Mouse (Mus musculus) embryonic facial prominence, embryonic 10.5 days (tissue): Measurements from ENCODE around the gene Rrbp1. TPM values are rescaled to one million over a fixed set of nuclear protein-coding genes. Genes with fewer than 3 reads are reported as not detected.

Experiments used
- DNase-seq: peaks from one replicate; pipeline ENCODE4 v3.0.0-alpha.2; 2017; ENCODE audit warnings: low spot score
- H3K27ac ChIP-seq: fragments of 300-500 bp; sonication (generic); replicated peaks from 2 replicates; pipeline ENCODE4 v1.5.1; 2016; ENCODE audit warnings: mild to moderate bottlenecking
- H3K27me3 ChIP-seq: fragments of 300-500 bp; sonication (generic); replicated peaks from 2 replicates; pipeline ENCODE4 v1.6.1; 2016; ENCODE audit warnings: low read depth, mild to moderate bottlenecking; ENCODE audit not compliant: poor library complexity, severe bottlenecking
- H3K36me3 ChIP-seq: fragments of 300-500 bp; sonication (generic); replicated peaks from 2 replicates; pipeline ENCODE4 v1.6.1; 2016; ENCODE audit warnings: mild to moderate bottlenecking, moderate library complexity
- H3K4me1 ChIP-seq: fragments of 300-500 bp; sonication (generic); 2 replicates; pipeline ENCODE4 v1.6.1; 2016
- H3K4me3 ChIP-seq: fragments of 300-500 bp; sonication (generic); 2 replicates; pipeline ENCODE4 v1.5.1; 2016; ENCODE audit warnings: mild to moderate bottlenecking, moderate library complexity
- H3K9me3 ChIP-seq: fragments of 300-500 bp; sonication (generic); 2 replicates; pipeline ENCODE4 v1.6.1; 2016; ENCODE audit warnings: mild to moderate bottlenecking
- WGBS: fragments of 180-500 bp; shearing (Covaris S2); methylation state at CpG from one replicate; pipeline ENCODE4 v1.1.7; 2016; 5-methylcytosine and 5-hydroxymethylcytosine counted together
- polyA plus RNA-seq: library from polyadenylated mRNA; unstranded; fragments of >200 nt; fragmentation: Nextera tagmentation; extraction: Ambion mirVana; gene quantifications from 2 replicates; pipeline ENCODE4 v1.2.1, GENCODE M21; 2016

The Rrbp1 gene
- polyA plus RNA-seq, 1 experiment from 2014 or later, result 57.8 TPM

DNA sequence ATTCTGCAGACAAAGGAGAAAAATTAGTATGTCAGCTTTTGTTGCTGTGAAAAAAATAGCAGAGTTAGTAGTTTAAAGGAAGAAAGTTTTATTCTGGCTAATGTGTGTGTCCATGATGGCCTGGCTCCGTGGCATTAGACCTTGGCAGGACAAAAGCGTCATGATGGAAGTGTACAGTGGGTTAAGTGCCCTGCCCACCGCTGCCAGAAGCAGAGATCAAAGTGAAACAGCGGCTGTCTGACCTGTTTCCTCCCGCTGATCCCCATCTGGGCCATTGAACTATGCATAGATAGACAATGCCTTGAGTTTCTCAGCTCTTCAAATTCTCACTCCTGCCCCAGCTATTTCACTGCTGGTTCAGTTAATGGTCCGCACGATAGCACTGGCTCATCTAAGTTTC is 87.0 kb downstream of the Rrbp1 start:
- 83% methylated on average over 7 of the region's 7 CpGs for WGBS
- Histone ChIP-seq H3K4me1 (peaks cover 11% of the 10 kb centered on the region; the same call in 1 of the 2 replicates), H3K9me3 (no peaks in the 10 kb centered on the region), H3K36me3 (no peaks in the 10 kb centered on the region), H3K4me3 (no peak overlapping the region), H3K27ac (no peak overlapping the region), H3K27me3 (no peaks in the 10 kb centered on the region)
- no peak for DNase-seq

DNA sequence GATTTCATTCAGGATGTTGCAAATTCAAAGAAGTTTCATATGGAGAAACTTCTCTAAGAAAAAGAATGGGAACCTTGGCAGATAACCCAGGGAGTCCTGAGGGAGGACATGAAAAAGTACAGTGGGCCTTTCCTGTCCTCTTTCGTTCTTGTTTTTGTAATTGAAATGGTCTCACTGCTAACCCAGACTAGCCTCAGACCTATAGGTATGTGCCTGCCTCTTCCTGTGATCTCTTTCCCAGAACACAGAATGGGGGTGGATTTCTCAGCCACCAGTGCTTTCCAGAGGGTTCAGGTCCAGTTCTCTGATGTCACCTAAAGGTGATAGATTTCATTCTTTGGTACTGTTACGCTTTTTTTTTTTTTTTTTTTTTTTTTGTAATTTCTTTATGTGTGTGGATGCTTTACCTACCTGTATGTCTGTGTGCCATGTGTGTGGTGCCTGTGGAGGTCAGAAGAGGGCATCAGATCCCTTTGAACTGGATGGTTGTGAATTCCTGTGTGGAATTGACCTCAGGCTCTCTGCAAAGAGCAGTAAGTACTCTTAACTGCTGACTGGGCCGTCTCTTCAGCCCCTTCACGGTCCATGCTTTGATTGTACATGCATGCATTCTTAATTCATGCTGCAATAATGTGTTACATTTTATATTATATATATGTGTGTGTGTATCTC is 92.1 kb downstream of the Rrbp1 start:
- Histone ChIP-seq H3K4me1 (peaks cover 36% of the 10 kb centered on the region), H3K27me3 (no peaks in the 10 kb centered on the region), H3K9me3 (no peaks in the 10 kb centered on the region), H3K4me3 (no peak overlapping the region), H3K27ac (no peak overlapping the region), H3K36me3 (no peaks in the 10 kb centered on the region)
- WGBS, result 51% methylated on average over 4 of the region's 4 CpGs
- DNase-seq, result no peak

GRCm38 (mm10) chr2:143917622-143918021 is 93.4 kb downstream of the Rrbp1 start:
- 79% methylated on average over 5 of the region's 5 CpGs for WGBS
- H3K36me3 ChIP-seq, result no peaks in the 10 kb centered on the region
- no peak overlapping the region for H3K27ac ChIP-seq
- no peaks in the 10 kb centered on the region for H3K27me3 ChIP-seq
- no peak overlapping the region for H3K4me3 ChIP-seq
- no peak for DNase-seq
- H3K4me1 ChIP-seq, result peaks cover 35% of the 10 kb centered on the region
- no peaks in the 10 kb centered on the region for H3K9me3 ChIP-seq

GRCm38 (mm10) chr2:143916229-143916628 is 94.8 kb downstream of the Rrbp1 start:
- WGBS, result 16% methylated on average over 5 of the region's 5 CpGs

GRCm38 (mm10) chr2:143915600-143916135 is 95.4 kb downstream of the Rrbp1 start:
- H3K27ac ChIP-seq, result peak overlapping the region; percentile 94
- no peaks in the 10 kb centered on the region for H3K9me3 ChIP-seq
- H3K4me1 ChIP-seq, result peaks cover 35% of the 10 kb centered on the region
- no peaks in the 10 kb centered on the region for H3K36me3 ChIP-seq
- under 1% methylated on average over 32 of the region's 32 CpGs for WGBS
- DNase-seq, result no peak
- H3K4me3 ChIP-seq, result peak overlapping the region; percentile 73
- no peaks in the 10 kb centered on the region for H3K27me3 ChIP-seq

More at GRCm38 (mm10) chr2:143916229-143916628, 94.8 kb downstream of the Rrbp1 start:
- H3K9me3 ChIP-seq, result no peaks in the 10 kb centered on the region
- peak overlapping the region; percentile 73 for H3K4me3 ChIP-seq
- peak overlapping the region; percentile 94 for H3K27ac ChIP-seq
- no peak for DNase-seq
- H3K4me1 ChIP-seq, result peaks cover 35% of the 10 kb centered on the region
- no peaks in the 10 kb centered on the region for H3K27me3 ChIP-seq
- H3K36me3 ChIP-seq, result no peaks in the 10 kb centered on the region

GRCm38 (mm10) chr2:143914760-143915599 is 96.1 kb downstream of the Rrbp1 start, which contains the start of gene Dstn:
TSS of gene Dstn (plus strand) at chr2:143915320.
- H3K4me1 ChIP-seq, result peaks cover 35% of the 10 kb centered on the region
- peak within 1 kb of the TSS; percentile 73 for H3K4me3 ChIP-seq
- no peaks in the 10 kb centered on the region for H3K36me3 ChIP-seq
- under 1% methylated on average over 71 of the region's 71 CpGs for WGBS
- H3K27ac ChIP-seq, result peak within 1 kb of the TSS; percentile 94
- H3K9me3 ChIP-seq, result no peaks in the 10 kb centered on the region
- DNase-seq, result peak; percentile 98
- no peaks in the 10 kb centered on the region for H3K27me3 ChIP-seq

DNA sequence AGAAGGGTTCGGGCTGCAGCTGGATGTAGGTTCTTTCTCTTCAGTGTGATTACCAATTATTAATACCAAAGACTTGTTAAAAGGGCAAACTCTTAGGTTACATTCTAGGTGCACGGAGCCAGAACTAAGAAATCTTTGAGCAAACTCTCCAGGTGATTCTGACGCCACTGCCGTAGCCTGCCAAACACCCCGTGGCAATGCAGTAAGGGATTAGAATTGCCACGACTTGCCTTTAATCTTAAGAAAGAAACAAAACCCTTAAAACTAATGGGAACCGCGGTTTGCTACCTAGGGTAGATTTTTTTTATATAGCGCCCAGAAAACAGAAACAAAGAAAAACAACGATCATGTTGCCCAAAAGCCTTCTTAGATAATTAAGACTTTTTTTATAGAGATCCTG is 96.8 kb downstream of the Rrbp1 start:
- DNase-seq, result no peak

DNA sequence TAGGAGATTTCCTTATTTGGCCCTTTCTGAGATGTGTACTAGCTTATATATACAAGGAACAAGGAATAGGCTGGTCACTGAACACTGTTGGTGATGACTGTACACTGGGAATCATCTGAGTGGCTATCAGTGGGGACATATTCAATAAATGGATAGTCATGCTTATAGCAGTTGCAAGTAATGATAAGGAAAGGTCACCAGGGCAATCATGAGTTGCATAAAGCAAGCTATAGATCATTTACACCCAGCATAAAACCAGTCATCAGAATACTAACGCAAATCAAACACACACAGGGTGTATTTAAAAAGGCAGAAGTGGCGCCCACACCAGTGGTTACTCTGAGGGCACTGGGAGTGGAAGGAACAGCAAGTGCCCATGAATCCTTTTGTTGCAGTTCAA is 98.9 kb downstream of the Rrbp1 start:
- no peaks in the 10 kb centered on the region for H3K27me3 ChIP-seq
- peaks cover 11% of the 10 kb centered on the region for H3K4me1 ChIP-seq
- 94% methylated on average over 2 of the region's 2 CpGs for WGBS
- H3K27ac ChIP-seq, result no peak overlapping the region
- H3K9me3 ChIP-seq, result no peaks in the 10 kb centered on the region
- H3K36me3 ChIP-seq, result no peaks in the 10 kb centered on the region
- DNase-seq, result no peak
- no peak overlapping the region for H3K4me3 ChIP-seq

More for the DNA sequence above, 96.8 kb downstream of the Rrbp1 start:
- WGBS, result 7% methylated on average over 10 of the region's 10 CpGs
- H3K9me3 ChIP-seq, result no peaks in the 10 kb centered on the region
- H3K36me3 ChIP-seq, result no peaks in the 10 kb centered on the region
- H3K4me3 ChIP-seq, result peak overlapping the region; percentile 73
- peak overlapping the region; percentile 94 for H3K27ac ChIP-seq
- peaks cover 30% of the 10 kb centered on the region for H3K4me1 ChIP-seq
- H3K27me3 ChIP-seq, result no peaks in the 10 kb centered on the region

DNA sequence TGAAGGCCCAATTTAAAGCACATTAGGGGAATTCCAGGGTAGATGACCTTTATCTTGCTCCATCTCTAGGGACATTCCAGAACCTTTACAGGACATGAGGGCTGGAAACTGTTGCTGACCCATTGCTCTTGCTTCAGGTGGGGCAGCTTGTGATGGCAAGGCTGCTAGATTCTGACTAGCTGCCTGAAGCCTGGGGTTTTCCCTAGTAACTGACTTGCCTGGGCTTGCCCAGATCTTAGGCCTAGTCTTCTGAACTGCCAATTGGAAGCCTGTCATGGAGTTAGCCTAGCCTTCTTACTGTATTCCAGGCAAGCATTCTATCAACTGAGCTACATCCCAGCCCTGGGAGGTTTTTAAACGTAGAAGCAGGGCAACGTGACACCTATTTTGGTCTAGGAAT is 101.8 kb downstream of the Rrbp1 start:
- no peaks in the 10 kb centered on the region for H3K4me1 ChIP-seq
- 76% methylated on average over 2 of the region's 2 CpGs for WGBS
- no peak for DNase-seq
- H3K4me3 ChIP-seq, result no peak overlapping the region
- H3K9me3 ChIP-seq, result no peaks in the 10 kb centered on the region
- H3K36me3 ChIP-seq, result no peaks in the 10 kb centered on the region
- no peaks in the 10 kb centered on the region for H3K27me3 ChIP-seq
- H3K27ac ChIP-seq, result no peak overlapping the region

GRCm38 (mm10) chr2:143904896-143905295 is 106.2 kb downstream of the Rrbp1 start:
- Histone ChIP-seq H3K9me3 (no peaks in the 10 kb centered on the region), H3K27ac (no peak overlapping the region), H3K4me1 (no peaks in the 10 kb centered on the region), H3K36me3 (no peaks in the 10 kb centered on the region), H3K27me3 (no peaks in the 10 kb centered on the region), H3K4me3 (no peak overlapping the region)
- no peak for DNase-seq
- 86% methylated on average over 5 of the region's 5 CpGs for WGBS

DNA sequence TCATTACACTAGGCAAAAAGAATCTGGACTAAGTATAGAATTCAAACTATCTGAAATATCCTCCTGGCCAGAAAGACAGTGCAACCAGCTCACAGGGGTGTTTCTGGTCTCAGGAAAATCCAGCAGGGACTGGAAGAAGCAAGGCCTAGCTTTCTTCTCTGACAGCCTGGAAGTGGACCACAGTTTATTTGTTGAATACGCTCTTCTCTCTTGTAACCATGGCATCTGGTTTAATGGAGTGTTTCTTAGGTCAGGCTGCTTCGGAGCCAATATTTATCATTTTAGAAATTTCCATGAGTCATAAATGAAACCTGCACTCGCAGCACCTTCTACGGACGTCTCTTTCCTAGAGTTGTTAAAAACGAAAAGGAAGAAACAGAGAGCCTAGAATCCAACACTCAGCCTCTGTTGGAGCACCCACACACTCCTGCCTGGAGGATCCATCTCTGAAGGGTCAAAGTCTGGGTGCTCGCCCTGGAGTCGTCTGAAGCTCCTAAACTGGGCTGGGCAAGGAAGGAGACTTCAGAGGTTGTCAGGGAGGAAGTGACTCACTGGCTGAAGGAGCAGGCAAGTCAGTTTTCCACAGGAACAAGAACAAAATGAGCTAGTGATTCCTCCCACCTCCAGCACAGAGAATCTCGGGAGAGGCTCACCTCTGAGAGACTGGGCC is 107.6 kb downstream of the Rrbp1 start:
- 79% methylated on average over 9 of the region's 9 CpGs for WGBS
- DNase-seq, result no peak
- H3K36me3 ChIP-seq, result no peaks in the 10 kb centered on the region
- H3K4me3 ChIP-seq, result no peak overlapping the region
- H3K4me1 ChIP-seq, result no peaks in the 10 kb centered on the region
- no peaks in the 10 kb centered on the region for H3K27me3 ChIP-seq
- H3K9me3 ChIP-seq, result no peaks in the 10 kb centered on the region
- H3K27ac ChIP-seq, result no peak overlapping the region

DNA sequence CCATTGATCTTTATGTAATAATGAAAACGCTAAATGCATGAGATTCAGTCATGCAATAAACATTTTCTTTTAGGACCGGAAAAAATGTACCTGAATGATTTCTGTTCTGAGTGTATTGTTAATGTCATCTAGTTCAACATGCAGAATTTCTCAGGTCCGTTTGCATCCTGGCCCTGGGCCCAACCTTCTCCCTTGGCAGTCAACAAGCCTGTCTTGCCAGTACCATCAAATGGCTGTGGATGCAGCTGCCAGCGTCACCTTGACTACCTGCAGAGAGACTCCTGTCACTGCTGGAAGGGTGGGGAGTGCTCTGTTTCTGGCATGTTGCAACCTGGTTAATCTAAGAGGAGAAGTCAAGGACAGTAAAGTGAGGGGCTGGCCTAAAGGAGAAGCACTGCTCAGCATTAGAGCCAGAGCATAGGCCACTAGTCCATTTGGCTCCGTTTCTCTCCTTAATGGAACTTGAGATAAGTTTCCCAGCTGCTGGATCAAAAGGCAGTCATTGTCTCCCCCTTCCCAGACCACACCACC is 110.2 kb downstream of the Rrbp1 start:
- H3K27me3 ChIP-seq, result no peaks in the 10 kb centered on the region
- H3K27ac ChIP-seq, result no peak overlapping the region
- DNase-seq, result no peak
- H3K4me1 ChIP-seq, result no peaks in the 10 kb centered on the region
- WGBS, result 81% methylated on average over 5 of the region's 5 CpGs
- no peaks in the 10 kb centered on the region for H3K36me3 ChIP-seq
- no peak overlapping the region for H3K4me3 ChIP-seq
- no peaks in the 10 kb centered on the region for H3K9me3 ChIP-seq
